Mouse (Mus musculus): ENCODE results near the gene Banp. TPM values are rescaled to one million over a fixed set of nuclear protein-coding genes. Genes with fewer than 3 reads are reported as not detected.

Banp gene
- total and polyA plus RNA-seq, 3 experiments: 35.7 to 50.7 (median 42.5) TPM

DNA sequence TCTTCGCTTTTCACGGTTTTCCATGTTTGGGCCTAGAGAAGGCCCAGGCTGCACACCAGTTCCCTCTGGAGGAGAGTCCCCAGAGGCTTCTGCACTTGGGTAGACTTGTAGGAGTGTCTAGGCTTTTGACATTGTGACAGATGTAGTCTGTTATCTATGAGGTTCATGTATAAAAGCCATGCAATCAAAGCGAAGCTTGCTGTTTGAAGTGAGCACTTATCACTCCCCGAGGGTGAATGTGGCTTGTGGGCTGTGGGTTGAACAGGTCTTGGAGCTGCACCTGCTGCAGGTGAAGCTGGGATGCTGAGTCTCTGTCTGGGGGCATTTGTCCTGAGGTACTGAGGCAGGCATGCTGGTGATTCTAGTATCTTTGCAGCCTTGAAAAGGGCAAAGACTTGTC, 19.0 kb downstream of the Banp start:
- peaks cover 51% of the 10 kb centered on the region for H3K36me3 ChIP-seq (replicated peaks)

GRCm38 (mm10) chr8:121970225-121970624, 20.7 kb downstream of the Banp start:
- no peaks in the 10 kb centered on the region for H3K27me3 ChIP-seq (ENCODE audit: insufficient read depth, low read length)
- ATAC-seq (ENCODE audit: extremely low read depth, insufficient number of reproducible peaks, low FRiP score, poor library complexity, severe bottlenecking) (no peak), DNase-seq (ENCODE audit: low spot score) (no peak)
- H3K4me1 ChIP-seq (ENCODE audit: insufficient read depth, low read depth, low read length): peaks cover 67% of the 10 kb centered on the region
- TF ChIP-seq POLR2AphosphoS5 (IDR thresholded peaks at IDR 0.05; ENCODE audit: insufficient replicate concordance, low read depth, low read length) (no peak), CTCF (IDR thresholded peaks at IDR 0.05; ENCODE audit: low read depth, low read length) (no peak), TAL1 (conservative IDR thresholded peaks at IDR 0.05; ENCODE audit: low read depth, low read length) (no peak), GATA2 (IDR thresholded peaks at IDR 0.05; ENCODE audit: borderline replicate concordance, low read depth, low read length) (no peak), GATA1 (IDR thresholded peaks at IDR 0.05; ENCODE audit: borderline replicate concordance, low read length) (no peak)
- peaks cover 53% of the 10 kb centered on the region for H3K36me3 ChIP-seq (replicated peaks)
- H3K9me3 ChIP-seq (replicated peaks): no peaks in the 10 kb centered on the region
- no peak overlapping the region; the same call in 1 of the 2 replicates for H3K4me3 ChIP-seq (ENCODE audit: low read depth, low read length)

More for the DNA sequence above, 19.0 kb downstream of the Banp start:
- no peak for DNase-seq (ENCODE audit: low spot score)
- H3K9me3 ChIP-seq (replicated peaks): no peaks in the 10 kb centered on the region
- H3K4me3 ChIP-seq (ENCODE audit: low read depth, low read length): no peak overlapping the region
- TF ChIP-seq POLR2AphosphoS5 (IDR thresholded peaks at IDR 0.05; ENCODE audit: insufficient replicate concordance, low read depth, low read length) (no peak), GATA1 (IDR thresholded peaks at IDR 0.05; ENCODE audit: borderline replicate concordance, low read length) (no peak), CTCF (IDR thresholded peaks at IDR 0.05; ENCODE audit: low read depth, low read length) (no peak), GATA2 (IDR thresholded peaks at IDR 0.05; ENCODE audit: borderline replicate concordance, low read depth, low read length) (no peak), TAL1 (conservative IDR thresholded peaks at IDR 0.05; ENCODE audit: low read depth, low read length) (no peak)
- no peaks in the 10 kb centered on the region for H3K27me3 ChIP-seq (ENCODE audit: insufficient read depth, low read length)
- no peak for ATAC-seq (ENCODE audit: extremely low read depth, insufficient number of reproducible peaks, low FRiP score, poor library complexity, severe bottlenecking)
- peaks cover 79% of the 10 kb centered on the region for H3K4me1 ChIP-seq (ENCODE audit: insufficient read depth, low read depth, low read length)

DNA sequence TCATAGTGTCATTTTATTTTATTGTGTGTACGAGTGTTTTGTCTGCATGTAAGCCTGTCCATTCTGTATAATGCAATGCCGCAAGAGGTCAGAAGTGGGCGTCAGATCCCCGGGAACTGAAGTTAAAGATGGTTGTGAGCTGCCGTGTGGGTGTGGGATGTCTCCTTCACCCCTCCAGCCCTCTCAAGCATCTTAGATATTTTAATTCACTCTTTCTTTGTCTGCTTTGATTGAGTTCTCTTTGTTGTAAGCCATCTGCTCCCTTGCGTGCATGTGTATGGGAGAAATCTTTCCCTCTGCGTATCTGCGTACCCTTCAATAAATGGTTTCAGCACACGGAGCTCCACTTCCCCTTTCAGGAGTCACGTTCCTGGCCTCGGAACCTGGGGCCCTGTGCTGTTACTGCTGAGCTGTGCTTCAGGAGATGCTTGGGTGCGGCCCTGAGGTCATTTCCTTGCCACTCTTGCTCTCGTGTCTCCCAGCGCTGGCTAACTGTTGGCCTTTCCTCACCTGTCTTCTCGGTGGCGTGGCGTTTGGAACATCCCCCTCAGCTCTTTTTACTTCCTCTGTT, 22.0 kb downstream of the Banp start:
- peak; percentile 63 for ATAC-seq (ENCODE audit: extremely low read depth, insufficient number of reproducible peaks, low FRiP score, poor library complexity, severe bottlenecking)

DNA sequence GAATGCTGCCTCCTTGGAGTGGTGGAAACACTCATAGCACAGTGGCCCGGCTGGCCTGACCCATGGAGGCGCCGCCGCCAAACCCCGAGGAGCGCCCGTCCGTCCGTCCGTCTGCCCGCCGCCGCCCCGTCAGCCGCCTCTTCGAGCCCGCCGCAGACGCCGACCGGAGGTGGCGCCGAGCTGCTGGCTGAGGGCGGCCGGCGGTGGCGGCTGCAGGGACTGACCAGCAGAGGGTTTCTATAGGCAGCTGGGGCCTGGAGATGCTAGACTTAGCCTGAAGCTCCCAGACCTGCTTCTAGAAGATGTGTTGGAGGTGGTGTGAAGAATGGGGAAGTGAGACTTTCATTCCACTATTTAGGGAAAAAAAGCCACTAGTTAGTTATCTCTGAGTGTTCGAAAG, 24.4 kb downstream of the Banp start:
- no peaks in the 10 kb centered on the region for H3K9me3 ChIP-seq (replicated peaks)
- TF ChIP-seq POLR2AphosphoS5 (IDR thresholded peaks at IDR 0.05; ENCODE audit: insufficient replicate concordance, low read depth, low read length) (no peak), GATA2 (IDR thresholded peaks at IDR 0.05; ENCODE audit: borderline replicate concordance, low read depth, low read length) (no peak), GATA1 (IDR thresholded peaks at IDR 0.05; ENCODE audit: borderline replicate concordance, low read length) (no peak), TAL1 (conservative IDR thresholded peaks at IDR 0.05; ENCODE audit: low read depth, low read length) (no peak), CTCF (IDR thresholded peaks at IDR 0.05; ENCODE audit: low read depth, low read length) (no peak)
- peaks cover 68% of the 10 kb centered on the region for H3K36me3 ChIP-seq (replicated peaks)
- H3K4me1 ChIP-seq (ENCODE audit: insufficient read depth, low read depth, low read length): peaks cover 47% of the 10 kb centered on the region
- H3K4me3 ChIP-seq (ENCODE audit: low read depth, low read length): no peak overlapping the region
- no peaks in the 10 kb centered on the region for H3K27me3 ChIP-seq (ENCODE audit: insufficient read depth, low read length)
- ATAC-seq (ENCODE audit: extremely low read depth, insufficient number of reproducible peaks, low FRiP score, poor library complexity, severe bottlenecking) (no peak), DNase-seq (ENCODE audit: low spot score) (no peak)

More for the DNA sequence above, 22.0 kb downstream of the Banp start:
- TF ChIP-seq GATA2 (IDR thresholded peaks at IDR 0.05; ENCODE audit: borderline replicate concordance, low read depth, low read length) (no peak), POLR2AphosphoS5 (IDR thresholded peaks at IDR 0.05; ENCODE audit: insufficient replicate concordance, low read depth, low read length) (no peak), CTCF (IDR thresholded peaks at IDR 0.05; ENCODE audit: low read depth, low read length) (no peak), GATA1 (IDR thresholded peaks at IDR 0.05; ENCODE audit: borderline replicate concordance, low read length) (no peak), TAL1 (conservative IDR thresholded peaks at IDR 0.05; ENCODE audit: low read depth, low read length) (no peak)
- peak; percentile 75 for DNase-seq (ENCODE audit: low spot score)
- peak overlapping the region; percentile 55; the same call in 1 of the 2 replicates for H3K4me3 ChIP-seq (ENCODE audit: low read depth, low read length)
- H3K4me1 ChIP-seq (ENCODE audit: insufficient read depth, low read depth, low read length): peaks cover 58% of the 10 kb centered on the region
- H3K36me3 ChIP-seq (replicated peaks): peaks cover 54% of the 10 kb centered on the region
- H3K27me3 ChIP-seq (ENCODE audit: insufficient read depth, low read length): no peaks in the 10 kb centered on the region
- no peaks in the 10 kb centered on the region for H3K9me3 ChIP-seq (replicated peaks)

DNA sequence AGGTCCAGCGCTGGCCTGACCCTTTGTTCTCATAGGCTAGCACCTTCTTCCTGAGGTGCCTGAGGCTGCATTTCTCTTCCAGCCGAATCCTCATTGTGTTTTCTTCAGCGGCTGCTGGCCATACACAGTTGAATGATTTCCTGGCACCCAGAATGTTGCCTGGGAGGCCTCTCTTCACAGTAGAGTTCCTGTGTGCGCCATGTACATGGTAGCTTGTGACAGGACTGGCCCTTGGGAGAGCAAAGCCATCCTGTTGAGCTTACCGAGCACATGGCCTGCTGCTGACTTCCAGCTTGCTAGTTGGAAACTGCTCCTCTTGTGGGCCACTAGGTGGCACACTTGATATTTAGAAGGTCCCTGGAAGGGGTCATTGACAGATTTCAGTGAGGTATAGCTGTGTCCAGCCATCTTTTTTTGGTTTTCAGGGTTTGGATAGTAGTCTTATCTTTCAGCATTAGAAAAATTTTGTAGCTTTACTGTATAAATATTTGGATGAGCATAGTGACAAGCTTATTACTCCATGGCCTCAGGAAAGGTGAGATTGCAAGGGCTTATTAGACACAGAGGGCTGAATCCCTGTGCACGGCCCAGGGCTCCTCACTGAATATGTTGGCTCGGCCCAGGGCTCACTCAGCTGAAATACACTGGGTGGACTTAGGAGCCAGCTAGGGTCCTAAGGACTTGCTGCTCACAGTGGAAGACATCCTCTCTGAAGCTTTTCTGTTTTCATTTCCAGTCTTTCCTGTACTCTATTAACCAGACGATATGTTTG, 28.5 kb downstream of the Banp start:
- no peak for TF ChIP-seq GATA2 (IDR thresholded peaks at IDR 0.05; ENCODE audit: borderline replicate concordance, low read depth, low read length)
- Histone ChIP-seq H3K4me3 (ENCODE audit: low read depth, low read length) (no peak overlapping the region), H3K4me1 (ENCODE audit: insufficient read depth, low read depth, low read length) (peaks cover 18% of the 10 kb centered on the region), H3K27me3 (ENCODE audit: insufficient read depth, low read length) (no peaks in the 10 kb centered on the region), H3K36me3 (replicated peaks) (peaks cover 93% of the 10 kb centered on the region), H3K9me3 (replicated peaks) (no peaks in the 10 kb centered on the region)
- peak; percentile 63 for DNase-seq (ENCODE audit: low spot score)
- ATAC-seq (ENCODE audit: extremely low read depth, insufficient number of reproducible peaks, low FRiP score, poor library complexity, severe bottlenecking): 0 out of 2 replicates have a peak, but pooled peaks have one; percentile 8

DNA sequence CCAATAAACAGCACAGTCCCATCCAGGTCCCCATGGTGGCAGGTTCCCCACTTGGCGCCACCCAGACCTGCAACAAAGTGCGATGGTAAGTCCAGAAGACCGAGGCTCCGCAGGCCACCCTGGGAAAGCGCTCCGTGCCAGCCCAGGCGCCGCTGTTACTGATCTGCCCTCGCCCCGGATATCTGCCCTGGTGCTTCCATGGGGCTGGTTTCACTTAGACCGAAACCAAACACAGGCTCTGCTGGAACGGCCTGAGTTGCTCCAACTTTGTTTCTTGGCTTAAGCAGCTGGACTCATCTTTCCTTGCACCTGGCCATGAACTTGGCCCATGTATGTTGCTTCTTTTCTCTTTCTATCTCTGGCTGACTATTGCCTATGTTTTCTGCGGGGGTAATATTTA, 29.1 kb downstream of the Banp start:
- no peaks in the 10 kb centered on the region for H3K9me3 ChIP-seq (replicated peaks)
- no peak for ATAC-seq (ENCODE audit: extremely low read depth, insufficient number of reproducible peaks, low FRiP score, poor library complexity, severe bottlenecking)
- H3K27me3 ChIP-seq (ENCODE audit: insufficient read depth, low read length): no peaks in the 10 kb centered on the region
- TF ChIP-seq TAL1 (conservative IDR thresholded peaks at IDR 0.05; ENCODE audit: low read depth, low read length) (no peak), CTCF (IDR thresholded peaks at IDR 0.05; ENCODE audit: low read depth, low read length) (no peak), POLR2AphosphoS5 (IDR thresholded peaks at IDR 0.05; ENCODE audit: insufficient replicate concordance, low read depth, low read length) (no peak), GATA2 (IDR thresholded peaks at IDR 0.05; ENCODE audit: borderline replicate concordance, low read depth, low read length) (no peak), GATA1 (IDR thresholded peaks at IDR 0.05; ENCODE audit: borderline replicate concordance, low read length) (no peak)
- no peak overlapping the region for H3K4me3 ChIP-seq (ENCODE audit: low read depth, low read length)
- H3K4me1 ChIP-seq (ENCODE audit: insufficient read depth, low read depth, low read length): peaks cover 18% of the 10 kb centered on the region
- peaks cover 97% of the 10 kb centered on the region for H3K36me3 ChIP-seq (replicated peaks)
- no peak for DNase-seq (ENCODE audit: low spot score)
